Mouse (Mus musculus): ENCODE measurements around the gene Nup153.

DNA sequence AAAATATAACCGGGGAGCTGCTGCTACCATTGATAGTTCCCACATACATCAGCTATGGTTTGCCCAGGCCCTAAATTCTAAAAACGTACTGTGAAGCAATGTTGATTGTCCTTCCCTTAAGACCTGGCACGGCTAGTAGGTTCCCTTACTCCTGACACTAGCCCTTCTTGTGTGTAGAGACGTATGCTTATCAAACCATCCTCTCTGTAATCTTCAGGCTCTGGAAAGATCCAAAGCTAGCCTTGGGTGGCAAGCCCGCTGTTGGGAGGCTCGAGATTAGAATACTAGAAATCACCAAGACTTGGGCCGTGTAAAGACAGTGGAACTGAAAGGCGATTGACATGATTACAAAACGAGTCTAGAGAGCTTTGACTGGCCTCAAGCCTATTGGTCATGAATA lies 57.2 kb downstream of the Nup153 start:
- TF ChIP-seq REST (IDR thresholded peaks at IDR 0.05; ENCODE audit: insufficient read depth, insufficient read length) (no peak), POLR2A (IDR thresholded peaks at IDR 0.05; ENCODE audit: insufficient read length, low read depth) (no peak), E2F4 (IDR thresholded peaks at IDR 0.05; ENCODE audit: insufficient read depth) (no peak), MYOG (IDR thresholded peaks at IDR 0.05; ENCODE audit: control insufficient read depth in 1 of 3, insufficient read depth in 1 of 3, insufficient read length in 2 of 3, low read depth in 2 of 3) (no peak), CEBPB (IDR thresholded peaks at IDR 0.05; ENCODE audit: insufficient read depth, poor library complexity, severe bottlenecking) (no peak), MAX (IDR thresholded peaks at IDR 0.05; ENCODE audit: low read depth) (no peak), TCF12 (IDR thresholded peaks at IDR 0.05; ENCODE audit: insufficient read depth, poor library complexity, severe bottlenecking) (no peak), SRF (IDR thresholded peaks at IDR 0.05; ENCODE audit: control insufficient read depth, insufficient read length, low read depth) (no peak)

Measured in myocyte (in vitro differentiated cells).